Mouse (Mus musculus): Measurements from ENCODE around the gene Pitpnm3.

DNA sequence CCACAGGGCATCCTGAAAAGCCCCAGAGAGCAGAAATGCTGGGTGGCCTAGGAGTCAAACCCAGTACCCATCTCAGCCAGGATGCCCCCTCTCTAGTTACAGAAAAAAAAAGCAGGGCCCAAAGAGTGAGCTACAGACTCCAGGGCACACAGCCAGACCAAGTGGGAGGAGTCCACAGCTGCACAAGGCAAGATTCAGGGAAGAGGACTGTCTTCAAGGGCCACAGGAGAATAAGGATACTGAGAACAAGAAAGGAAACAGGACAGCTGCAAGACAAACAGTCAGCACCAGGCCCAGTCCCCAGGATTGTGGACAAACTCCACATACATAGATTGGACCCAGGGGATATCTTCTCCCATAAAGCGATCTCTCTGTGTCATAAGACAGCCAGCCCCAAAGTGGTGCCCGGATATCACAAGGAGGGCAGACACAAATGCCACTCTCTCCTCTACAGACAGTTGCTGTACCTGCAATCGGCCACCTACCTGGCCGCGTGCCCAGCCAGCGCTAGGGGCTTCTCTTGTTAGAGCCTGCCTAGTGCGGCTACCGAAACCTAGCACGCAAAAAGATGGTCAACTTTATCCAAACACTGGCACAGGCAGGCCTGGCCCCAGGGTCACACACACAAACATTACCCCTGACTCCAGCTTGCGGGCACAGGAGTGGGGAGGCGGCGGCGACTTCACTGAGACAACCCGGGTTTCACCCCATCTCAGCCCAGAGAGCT lies 85.2 kb downstream of the Pitpnm3 start:
- TF ChIP-seq POLR2A (IDR thresholded peaks at IDR 0.05; ENCODE audit: extremely low read depth, insufficient read depth, low read length) (no peak), CTCF (IDR thresholded peaks at IDR 0.05; ENCODE audit: low read depth, low read length) (no peak)
